Mouse (Mus musculus): ENCODE data around the gene Rpl39. TPM values are rescaled to one million over a fixed set of nuclear protein-coding genes. Genes with fewer than 3 reads are reported as not detected.
"Not testable (repeated sequence)": the region's sequence is repeated elsewhere in the genome, so short reads cannot be mapped to it uniquely, and the experiment has no call there.

Rpl39 gene
- polyA plus RNA-seq, 1 experiment from 2014 or later: 381 TPM

GRCm38 (mm10) chrX:37095106-37095768, 10.0 kb upstream of the Rpl39 start:
- WGBS: 94% methylated on average over 11 of the region's 11 CpGs

DNA sequence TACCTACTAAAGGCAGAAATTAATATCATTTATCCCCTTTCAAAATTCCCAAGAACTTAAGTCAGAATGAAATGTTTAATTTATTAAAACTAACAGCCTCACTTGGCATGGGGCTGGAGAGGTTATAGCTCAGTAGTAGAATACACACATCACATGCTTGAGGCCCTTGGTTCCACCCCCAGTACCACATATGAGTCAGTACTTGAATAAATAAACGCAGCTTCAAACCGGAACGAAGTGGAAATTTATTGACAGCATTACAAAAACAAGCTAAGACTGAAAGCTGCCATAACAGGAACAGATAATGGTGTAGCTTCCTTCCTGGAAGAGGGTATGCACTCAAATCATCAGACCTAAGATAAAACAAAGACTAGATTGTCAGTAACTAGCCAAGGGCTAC, 6.3 kb upstream of the Rpl39 start:
- no peaks in the 10 kb centered on the region for H3K27me3 ChIP-seq
- H3K4me3 ChIP-seq: no peak overlapping the region
- no peak overlapping the region for H3K4me2 ChIP-seq
- H3K4me1 ChIP-seq (replicated peaks): no peaks in the 10 kb centered on the region
- ATAC-seq (ENCODE audit: low FRiP score): no peak
- H3K27ac ChIP-seq: no peak overlapping the region
- no peak overlapping the region for H3K9ac ChIP-seq
- H3K9me3 ChIP-seq: no peaks in the 10 kb centered on the region
- WGBS: 88% methylated on average over 3 of the region's 3 CpGs
- peaks cover 4% of the 10 kb centered on the region; the same call in 1 of the 2 replicates for H3K36me3 ChIP-seq

More at GRCm38 (mm10) chrX:37095106-37095768, 10.0 kb upstream of the Rpl39 start:
- no peak overlapping the region for H3K4me3 ChIP-seq
- no peak for ATAC-seq (ENCODE audit: low FRiP score)
- H3K36me3 ChIP-seq: peaks cover 20% of the 10 kb centered on the region
- H3K9me3 ChIP-seq: no peaks in the 10 kb centered on the region
- H3K27ac ChIP-seq: no peak overlapping the region
- no peaks in the 10 kb centered on the region for H3K4me1 ChIP-seq (replicated peaks)
- no peak overlapping the region for H3K4me2 ChIP-seq
- no peak overlapping the region for H3K9ac ChIP-seq
- H3K27me3 ChIP-seq: no peaks in the 10 kb centered on the region

- no peak for ATAC-seq (ENCODE audit: low FRiP score)
- Histone ChIP-seq H3K9me3 (no peaks in the 10 kb centered on the region), H3K36me3 (peaks cover 4% of the 10 kb centered on the region; the same call in 1 of the 2 replicates), H3K4me3 (no peak overlapping the region), H3K9ac (no peak overlapping the region), H3K27ac (no peak overlapping the region), H3K4me2 (no peak overlapping the region), H3K27me3 (no peaks in the 10 kb centered on the region), H3K4me1 (replicated peaks) (no peaks in the 10 kb centered on the region)
- WGBS: 88% methylated on average over 1 of the region's 1 CpGs
These were observed 3.6 kb upstream of the Rpl39 start for GRCm38 (mm10) chrX:37088778-37089177.

GRCm38 (mm10) chrX:37085665-37086064, 463 bp upstream of the Rpl39 start:
- Histone ChIP-seq H3K4me1 (replicated peaks) (peaks cover 10% of the 10 kb centered on the region), H3K27ac (peak overlapping the region; percentile 92), H3K9me3 (no peaks in the 10 kb centered on the region), H3K4me2 (peak overlapping the region; percentile 47), H3K27me3 (no peaks in the 10 kb centered on the region), H3K9ac (0 out of 2 replicates have a peak overlapping the region, but pooled peaks have one; percentile 13), H3K4me3 (peak overlapping the region; percentile 54), H3K36me3 (peaks cover 11% of the 10 kb centered on the region)
- no peak for ATAC-seq (ENCODE audit: low FRiP score)
- WGBS: 30% methylated on average over 9 of the region's 9 CpGs

GRCm38 (mm10) chrX:37084318-37084926, 780 bp downstream of the Rpl39 start:
- WGBS: 16% methylated on average over 19 of the region's 19 CpGs
- Histone ChIP-seq H3K27me3 (no peaks in the 10 kb centered on the region), H3K4me1 (replicated peaks) (peaks cover 10% of the 10 kb centered on the region), H3K9me3 (no peaks in the 10 kb centered on the region), H3K4me2 (peak overlapping the region; percentile 80), H3K4me3 (peak overlapping the region; percentile 54), H3K27ac (peak overlapping the region; percentile 92), H3K36me3 (peaks cover 11% of the 10 kb centered on the region), H3K9ac (peak overlapping the region; percentile 81)
- peak; percentile 47; the same call in 1 of the 2 replicates for ATAC-seq (ENCODE audit: low FRiP score)

DNA sequence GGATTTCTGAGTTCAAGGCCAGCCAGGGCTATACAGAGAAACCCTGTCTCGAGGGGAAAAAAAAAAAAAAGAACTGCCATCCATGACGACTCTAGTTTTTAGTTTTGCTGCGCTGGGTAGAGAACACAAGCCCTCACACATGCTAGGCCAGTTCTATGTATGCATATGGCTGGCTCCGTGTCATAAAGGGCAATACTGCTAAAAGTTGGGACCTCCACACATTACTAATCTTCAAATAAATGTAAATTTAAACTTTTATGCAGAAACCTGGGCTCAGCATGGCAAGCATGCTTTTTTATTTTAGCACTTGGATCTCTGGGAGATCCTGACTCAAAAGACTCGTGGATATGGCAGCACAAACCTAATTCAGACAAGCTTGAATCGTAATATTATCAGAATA, 4.0 kb downstream of the Rpl39 start:
- H3K9me3 ChIP-seq: no peaks in the 10 kb centered on the region
- ATAC-seq (ENCODE audit: low FRiP score): no peak
- H3K36me3 ChIP-seq: peaks cover 11% of the 10 kb centered on the region
- no peaks in the 10 kb centered on the region for H3K27me3 ChIP-seq
- H3K4me3 ChIP-seq: no peak overlapping the region
- H3K4me2 ChIP-seq: no peak overlapping the region
- no peak overlapping the region for H3K9ac ChIP-seq
- H3K27ac ChIP-seq: no peak overlapping the region
- peaks cover 10% of the 10 kb centered on the region for H3K4me1 ChIP-seq (replicated peaks)
- 50% methylated on average over 6 of the region's 6 CpGs for WGBS

GRCm38 (mm10) chrX:37080345-37080744, 4.9 kb downstream of the Rpl39 start:
- Histone ChIP-seq H3K36me3 (peaks cover 11% of the 10 kb centered on the region), H3K4me1 (replicated peaks) (peaks cover 10% of the 10 kb centered on the region)
- H3K27me3 ChIP-seq; ATAC-seq (ENCODE audit: low FRiP score); H3K9me3 ChIP-seq; H3K4me3 ChIP-seq; H3K9ac ChIP-seq; H3K4me2 ChIP-seq; H3K27ac ChIP-seq: not testable (repeated sequence)
- WGBS: 73% methylated on average over 4 of the region's 4 CpGs

DNA sequence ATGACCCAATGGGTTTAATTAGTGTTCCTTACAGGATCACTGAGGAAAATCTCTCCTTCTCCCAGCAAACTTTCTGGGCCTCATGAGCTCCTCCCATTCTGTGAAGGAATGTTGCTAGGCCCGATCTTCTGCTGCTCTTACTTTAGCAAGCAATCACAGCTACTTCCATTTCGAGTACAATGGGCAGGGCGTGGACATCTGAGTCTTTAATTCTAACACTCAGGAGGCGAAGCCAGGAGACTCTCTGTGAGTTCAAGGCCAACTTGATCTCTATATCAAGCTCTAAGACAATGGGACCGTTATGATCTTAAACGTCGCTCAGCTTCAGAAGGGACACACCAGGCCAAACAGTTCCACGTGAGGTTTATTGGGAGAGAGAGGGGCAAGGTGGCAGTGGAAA, 8.6 kb downstream of the Rpl39 start:
- Histone ChIP-seq H3K4me3 (no peak overlapping the region), H3K27ac (no peak overlapping the region), H3K27me3 (no peaks in the 10 kb centered on the region), H3K4me1 (replicated peaks) (no peaks in the 10 kb centered on the region), H3K9me3 (no peaks in the 10 kb centered on the region), H3K4me2 (no peak overlapping the region), H3K36me3 (peaks cover 6% of the 10 kb centered on the region), H3K9ac (no peak overlapping the region)
- no peak for ATAC-seq (ENCODE audit: low FRiP score)
- 79% methylated on average over 8 of the region's 8 CpGs for WGBS

- no peak overlapping the region for H3K4me2 ChIP-seq
- H3K9ac ChIP-seq: no peak overlapping the region
- WGBS: 32% methylated on average over 9 of the region's 9 CpGs
- H3K27ac ChIP-seq: no peak overlapping the region
- no peaks in the 10 kb centered on the region for H3K9me3 ChIP-seq
- H3K36me3 ChIP-seq: no peaks in the 10 kb centered on the region
- H3K27me3 ChIP-seq: no peaks in the 10 kb centered on the region
- no peak for ATAC-seq (ENCODE audit: low FRiP score)
- H3K4me1 ChIP-seq (replicated peaks): no peaks in the 10 kb centered on the region
- H3K4me3 ChIP-seq: no peak overlapping the region
These were observed 10.8 kb downstream of the Rpl39 start for GRCm38 (mm10) chrX:37074262-37074892.

DNA sequence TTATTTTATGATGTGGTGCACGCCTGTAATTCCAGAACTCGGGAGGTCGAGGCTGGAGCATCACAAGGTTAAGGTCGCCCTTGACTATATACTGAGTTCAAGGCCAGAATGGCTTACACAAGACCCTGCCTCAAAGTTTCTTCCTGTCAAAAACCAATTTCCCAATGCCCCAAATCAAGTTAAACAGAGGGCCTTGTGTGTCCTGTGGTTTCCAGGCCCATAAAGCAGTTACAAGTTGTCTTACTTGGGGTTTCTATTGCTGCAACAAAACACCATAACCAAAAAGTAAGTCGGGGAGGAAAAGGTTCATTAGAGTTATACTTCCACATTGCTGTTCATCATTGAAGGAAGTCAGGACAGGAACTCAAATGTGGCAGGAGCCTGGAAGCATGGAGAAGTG, 16.4 kb downstream of the Rpl39 start:
- no peak for ATAC-seq (ENCODE audit: low FRiP score)
- Histone ChIP-seq H3K4me3 (no peak overlapping the region), H3K27me3 (no peaks in the 10 kb centered on the region), H3K9me3 (no peaks in the 10 kb centered on the region), H3K9ac (no peak overlapping the region), H3K27ac (no peak overlapping the region), H3K4me2 (no peak overlapping the region), H3K36me3 (no peaks in the 10 kb centered on the region), H3K4me1 (replicated peaks) (no peaks in the 10 kb centered on the region)
- WGBS: 92% methylated on average over 5 of the region's 5 CpGs

DNA sequence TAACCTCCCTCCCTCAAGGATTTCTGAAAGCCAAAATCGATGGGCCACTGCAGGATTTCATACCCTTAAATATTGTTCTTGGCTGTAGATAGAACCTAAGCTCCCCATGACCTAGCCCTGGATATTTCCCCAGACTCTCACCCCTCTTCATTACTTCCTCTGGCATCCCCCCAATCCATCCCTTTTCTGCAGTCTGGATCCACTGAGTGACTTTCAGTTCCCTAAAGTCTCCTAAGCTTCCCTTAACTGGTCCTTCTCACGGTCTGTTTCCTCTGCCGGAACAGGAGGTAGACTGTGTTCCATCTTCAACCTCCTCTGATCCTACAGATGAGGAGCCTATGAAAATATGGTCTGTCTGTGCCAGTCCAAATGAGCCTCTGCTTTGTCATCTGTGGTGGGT, 17.9 kb downstream of the Rpl39 start:
- ATAC-seq (ENCODE audit: low FRiP score): no peak
- Histone ChIP-seq H3K36me3 (no peaks in the 10 kb centered on the region), H3K9me3 (no peaks in the 10 kb centered on the region), H3K4me1 (replicated peaks) (no peaks in the 10 kb centered on the region), H3K27ac (no peak overlapping the region), H3K9ac (no peak overlapping the region), H3K27me3 (no peaks in the 10 kb centered on the region), H3K4me3 (no peak overlapping the region), H3K4me2 (no peak overlapping the region)
- whole genome bisulfite sequencing: 93% methylated on average over 3 of the region's 3 CpGs

GRCm38 (mm10) chrX:37063902-37064301, 21.3 kb downstream of the Rpl39 start:
- Histone ChIP-seq H3K27me3 (no peaks in the 10 kb centered on the region), H3K9ac (no peak overlapping the region), H3K27ac (no peak overlapping the region), H3K4me3 (no peak overlapping the region), H3K4me2 (no peak overlapping the region), H3K36me3 (no peaks in the 10 kb centered on the region), H3K4me1 (replicated peaks) (no peaks in the 10 kb centered on the region), H3K9me3 (no peaks in the 10 kb centered on the region)
- WGBS: 92% methylated on average over 9 of the region's 9 CpGs
- no peak for ATAC-seq (ENCODE audit: low FRiP score)

Data from hindbrain, embryonic 13.5 days (tissue).